Mouse (Mus musculus): ENCODE measurements around the gene Cttn. TPM values are rescaled to one million over a fixed set of nuclear protein-coding genes. Genes with fewer than 3 reads are reported as not detected.

Gene Cttn
- total RNA-seq, 2 experiments from 2014 or later: 105 to 109 TPM

DNA sequence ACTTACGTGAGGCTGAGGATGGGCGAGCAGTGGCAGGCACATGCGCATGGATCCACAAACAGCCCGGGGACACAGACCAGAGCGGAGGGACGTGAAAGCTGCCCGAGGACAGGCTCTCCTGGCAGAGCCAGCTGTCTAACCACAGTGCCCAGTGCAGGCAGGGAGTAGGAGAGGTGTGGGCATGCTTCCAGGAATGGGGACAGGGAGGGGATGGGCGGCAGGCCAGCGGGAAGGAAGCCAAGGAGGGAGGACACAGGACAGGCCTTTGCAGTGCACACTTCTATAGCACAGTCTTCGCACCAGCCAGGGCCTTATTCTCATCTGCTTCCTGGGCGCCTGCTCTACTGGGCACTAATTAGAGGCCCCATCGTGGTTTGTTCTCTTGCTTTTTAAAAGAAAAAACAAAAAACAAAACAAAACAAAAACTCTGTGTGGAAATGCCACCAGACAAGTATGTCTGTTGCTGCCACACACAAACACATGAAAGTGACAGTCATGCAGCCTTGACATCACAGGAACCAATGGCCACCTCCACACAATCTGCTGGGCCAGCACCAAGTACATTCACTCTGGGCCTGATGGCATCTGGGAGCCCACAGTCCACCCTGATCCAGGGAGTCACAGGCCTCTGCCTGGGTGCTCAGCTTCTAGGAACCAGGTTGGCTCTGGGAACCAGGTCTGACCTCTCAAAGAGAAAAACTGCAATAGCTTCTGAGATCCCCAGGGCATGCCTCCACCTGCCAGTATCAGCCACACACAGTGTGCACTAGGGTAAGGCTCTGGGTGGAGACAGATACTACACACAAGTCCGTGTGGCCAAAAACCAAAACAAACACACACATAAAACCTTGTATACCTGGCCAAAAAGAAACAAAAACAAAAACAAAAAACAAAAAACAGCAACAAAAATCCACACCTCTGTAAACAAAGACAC lies 20.9 kb downstream of the Cttn start:
- DNase-seq: peak; percentile 99

DNA sequence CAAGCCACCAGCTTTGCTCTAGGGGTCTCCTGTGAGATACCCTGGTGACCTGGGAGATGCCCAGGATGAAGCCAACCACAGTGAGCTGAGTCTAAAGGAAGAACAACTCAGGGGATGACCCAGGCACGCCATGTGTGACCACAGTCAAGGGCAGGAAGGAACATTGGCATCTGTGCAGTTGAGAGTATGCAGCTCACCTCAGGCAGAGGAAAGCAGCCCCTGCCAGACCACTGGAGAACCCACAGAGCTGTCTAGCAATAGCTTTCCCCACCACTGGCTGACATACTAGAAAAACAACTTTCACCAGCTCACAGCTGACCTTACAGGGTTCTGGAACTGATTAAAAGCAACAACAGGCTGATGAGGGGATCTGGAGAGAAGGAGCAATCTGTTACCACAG lies 22.6 kb downstream of the Cttn start:
- DNase-seq: no peak

DNA sequence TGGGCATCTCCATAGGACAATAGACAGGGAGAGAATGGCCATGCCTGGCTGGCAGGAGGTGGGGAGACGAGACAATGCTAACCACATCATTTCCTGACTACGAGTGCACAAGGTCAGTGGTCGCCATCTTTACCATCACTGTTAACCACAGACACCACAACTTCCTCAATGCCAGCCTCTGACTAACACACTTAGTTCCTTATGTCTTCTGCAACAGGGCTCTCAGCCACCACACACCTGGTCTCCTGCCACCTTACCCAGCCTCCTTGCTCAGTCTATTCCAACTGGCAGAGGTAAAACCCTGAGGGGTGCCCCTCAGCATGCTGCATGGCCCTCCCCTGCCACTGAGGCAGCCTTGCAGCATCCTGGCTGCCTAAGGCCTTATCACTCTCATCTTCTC lies 23.7 kb downstream of the Cttn start:
- DNase-seq: no peak

GRCm38 (mm10) chr7:144444788-144445187 lies 26.0 kb downstream of the Cttn start:
- no peak for DNase-seq

DNA sequence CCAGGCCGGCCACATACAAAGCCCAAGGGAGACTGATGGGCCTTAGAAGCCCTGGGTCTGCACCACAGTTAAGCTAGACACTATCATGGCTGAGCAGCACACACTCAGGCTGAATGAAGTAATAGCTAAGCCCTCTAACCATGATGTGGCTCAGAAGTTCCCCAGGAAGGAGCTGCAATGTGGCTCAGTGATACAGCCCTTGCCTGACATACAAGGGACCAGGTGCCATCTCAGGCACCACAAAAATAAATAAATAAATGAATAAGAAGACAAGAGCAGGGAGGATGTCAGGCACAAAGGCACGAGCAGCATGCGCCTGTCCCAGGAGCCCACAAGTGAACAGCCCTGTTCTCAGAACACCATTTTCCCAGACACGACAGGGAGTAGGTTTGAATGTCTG lies 28.8 kb downstream of the Cttn start:
- no peak for DNase-seq

DNA sequence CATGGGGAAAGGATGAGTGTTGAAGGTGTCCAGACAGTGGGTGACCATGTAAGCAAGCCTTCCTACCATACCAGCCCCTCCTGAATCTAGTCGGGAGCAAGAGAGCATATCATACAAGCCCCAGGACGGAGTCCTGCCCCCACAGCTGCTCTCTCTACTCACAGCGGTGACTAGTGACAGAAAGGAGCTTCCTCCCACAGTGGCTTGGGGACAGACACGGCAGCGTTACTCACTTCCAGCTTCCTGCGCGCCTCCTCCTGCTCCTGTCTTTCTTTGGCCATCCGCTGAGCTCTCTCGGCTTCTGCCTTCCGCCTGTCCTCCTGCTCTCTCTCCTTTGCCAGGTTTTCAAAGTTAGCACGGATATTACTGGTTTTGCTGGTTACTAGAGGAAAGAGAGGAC lies 29.3 kb downstream of the Cttn start:
- DNase-seq: no peak

GRCm38 (mm10) chr7:144438811-144439210 lies 32.0 kb downstream of the Cttn start:
- no peak for DNase-seq

DNA sequence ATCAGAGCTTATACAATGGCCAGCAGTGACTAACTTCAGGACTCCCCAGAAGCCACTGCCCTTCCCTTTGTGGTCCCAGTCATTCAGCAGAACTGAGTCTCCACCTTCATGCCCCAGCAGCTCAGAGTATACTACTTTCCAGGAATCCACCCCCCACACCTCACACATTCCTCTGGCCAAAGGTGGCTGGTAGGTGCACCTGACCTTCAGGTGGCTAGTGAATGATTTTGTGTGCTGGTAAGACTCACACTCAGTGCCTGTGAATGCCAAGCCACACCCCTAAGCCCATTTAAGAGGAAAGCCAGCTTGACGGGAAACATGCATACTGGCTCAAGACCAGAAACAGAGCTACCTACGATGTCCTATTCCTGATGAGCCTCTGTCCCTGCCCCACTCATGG lies 37.9 kb downstream of the Cttn start:
- DNase-seq: no peak

- DNase-seq: no peak
Observed at GRCm38 (mm10) chr7:144427460-144427859, 43.3 kb downstream of the Cttn start.

DNA sequence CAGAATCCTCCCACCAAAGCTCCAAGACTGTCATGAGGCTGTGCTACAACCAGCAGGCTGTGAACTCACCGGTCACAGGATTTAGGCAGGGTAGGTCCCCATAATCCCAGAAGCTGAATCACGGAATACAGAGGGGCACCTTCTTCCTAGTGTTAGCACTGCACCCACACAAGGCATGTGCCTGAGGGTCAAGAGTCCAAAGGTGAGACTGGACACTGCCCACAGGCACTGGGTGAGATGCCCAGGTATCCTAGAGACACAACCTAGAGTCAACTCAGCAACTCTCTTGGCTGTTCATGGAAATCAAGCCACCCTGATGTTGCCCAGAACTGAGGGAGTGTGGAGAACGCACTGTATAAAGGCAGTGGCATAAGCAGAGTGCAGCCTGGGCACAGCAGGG lies 44.2 kb downstream of the Cttn start:
- DNase-seq: no peak

DNA sequence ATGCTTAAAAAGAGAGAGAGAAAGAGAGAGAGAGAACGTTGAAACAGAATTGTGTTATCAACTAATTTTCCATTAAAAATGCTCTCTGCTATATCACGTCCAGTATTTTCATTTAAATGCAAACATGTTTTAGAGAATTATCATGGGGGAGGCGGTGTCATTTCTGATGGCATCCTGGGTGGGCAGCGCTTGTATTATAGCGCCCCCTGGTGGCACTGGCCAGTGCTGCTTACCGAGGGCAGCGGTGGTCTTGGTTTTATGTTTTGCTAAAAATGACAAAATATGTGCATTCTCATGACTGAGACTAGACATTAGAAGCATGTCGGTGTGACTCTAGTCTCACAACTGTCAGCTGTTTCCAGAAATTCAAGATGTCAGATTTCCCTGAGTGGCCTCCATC lies 44.9 kb downstream of the Cttn start:
- DNase-seq: peak; percentile 84

DNA sequence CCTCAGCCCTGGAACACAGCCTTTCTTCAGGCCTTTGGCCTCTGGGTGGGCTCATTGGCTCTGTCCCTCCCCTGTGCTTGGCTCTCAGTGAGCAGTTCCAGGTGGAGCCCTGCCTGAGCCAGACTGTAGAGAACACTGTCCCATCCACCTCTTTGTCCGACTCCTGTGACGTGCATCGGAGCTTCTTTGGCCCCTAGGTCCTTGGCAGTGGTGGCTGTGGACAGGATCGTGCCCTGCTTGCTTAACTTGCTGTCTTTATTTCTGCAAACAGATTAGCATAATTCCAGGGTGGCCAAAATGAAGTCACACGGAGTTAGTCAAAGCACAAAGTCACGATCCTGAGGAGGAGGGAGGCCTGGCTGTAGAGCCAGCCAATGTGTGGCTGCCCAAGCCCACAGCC lies 49.3 kb downstream of the Cttn start:
- no peak for DNase-seq

DNA sequence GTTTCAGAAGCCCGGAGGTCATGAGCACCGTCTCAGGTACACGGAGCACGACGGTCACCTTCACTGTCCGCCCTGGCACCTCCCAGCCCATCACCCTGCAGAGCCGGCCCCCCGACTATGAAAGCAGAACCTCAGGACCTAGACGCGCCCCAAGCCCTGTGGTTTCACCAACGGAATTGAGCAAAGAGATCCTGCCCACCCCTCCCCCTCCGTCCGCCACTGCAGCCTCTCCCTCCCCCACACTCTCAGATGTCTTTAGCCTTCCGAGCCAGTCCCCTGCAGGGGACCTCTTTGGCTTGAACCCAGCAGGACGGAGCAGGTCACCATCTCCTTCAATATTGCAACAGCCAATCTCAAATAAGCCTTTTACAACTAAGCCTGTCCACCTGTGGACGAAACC lies 50.3 kb downstream of the Cttn start:
- DNase-seq: no peak

- peak; percentile 79 for DNase-seq
Observed at GRCm38 (mm10) chr7:144417644-144418343, 53.0 kb downstream of the Cttn start.

DNA sequence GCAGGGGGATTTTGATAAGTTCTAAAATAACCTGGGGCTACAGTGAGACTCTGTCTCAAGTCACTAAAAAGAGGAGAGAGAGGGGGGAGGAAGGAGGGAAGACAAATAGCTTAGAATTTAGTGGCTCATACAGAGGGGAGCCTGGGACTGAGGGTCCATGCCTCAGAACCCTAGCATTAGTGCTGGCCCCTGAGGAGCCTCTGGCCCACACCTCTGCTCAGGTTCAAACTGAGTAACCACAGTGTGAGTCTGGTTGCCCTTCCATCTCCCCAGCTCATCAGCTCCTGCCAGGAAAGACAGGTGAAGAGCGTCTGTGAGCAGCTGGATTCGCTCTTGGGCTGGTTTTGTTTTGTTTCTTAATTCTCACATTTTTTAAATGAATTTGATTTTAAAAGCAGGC lies 53.6 kb downstream of the Cttn start:
- no peak for DNase-seq

GRCm38 (mm10) chr7:144415795-144416194 lies 55.0 kb downstream of the Cttn start:
- DNase-seq: peak; percentile 39

DNA sequence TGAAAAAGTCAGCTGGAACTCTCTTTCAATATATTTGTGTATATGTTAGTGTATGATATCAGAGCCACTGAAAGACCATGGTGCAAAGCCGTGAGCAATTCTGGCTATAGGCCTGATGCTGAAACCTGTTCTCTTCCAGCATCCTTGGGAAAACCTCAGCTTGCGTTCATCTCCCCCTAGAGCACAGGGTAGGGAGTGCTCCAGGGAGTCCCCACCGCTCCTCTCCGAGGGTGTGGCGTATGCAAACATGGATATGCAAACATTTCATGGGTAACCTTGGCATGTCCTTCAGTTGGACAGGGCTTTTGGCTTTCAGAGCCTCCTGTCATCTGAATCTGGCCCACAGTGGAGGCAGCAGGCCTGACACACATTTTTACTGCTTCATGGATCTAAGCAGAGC lies 56.2 kb downstream of the Cttn start:
- no peak for DNase-seq

DNA sequence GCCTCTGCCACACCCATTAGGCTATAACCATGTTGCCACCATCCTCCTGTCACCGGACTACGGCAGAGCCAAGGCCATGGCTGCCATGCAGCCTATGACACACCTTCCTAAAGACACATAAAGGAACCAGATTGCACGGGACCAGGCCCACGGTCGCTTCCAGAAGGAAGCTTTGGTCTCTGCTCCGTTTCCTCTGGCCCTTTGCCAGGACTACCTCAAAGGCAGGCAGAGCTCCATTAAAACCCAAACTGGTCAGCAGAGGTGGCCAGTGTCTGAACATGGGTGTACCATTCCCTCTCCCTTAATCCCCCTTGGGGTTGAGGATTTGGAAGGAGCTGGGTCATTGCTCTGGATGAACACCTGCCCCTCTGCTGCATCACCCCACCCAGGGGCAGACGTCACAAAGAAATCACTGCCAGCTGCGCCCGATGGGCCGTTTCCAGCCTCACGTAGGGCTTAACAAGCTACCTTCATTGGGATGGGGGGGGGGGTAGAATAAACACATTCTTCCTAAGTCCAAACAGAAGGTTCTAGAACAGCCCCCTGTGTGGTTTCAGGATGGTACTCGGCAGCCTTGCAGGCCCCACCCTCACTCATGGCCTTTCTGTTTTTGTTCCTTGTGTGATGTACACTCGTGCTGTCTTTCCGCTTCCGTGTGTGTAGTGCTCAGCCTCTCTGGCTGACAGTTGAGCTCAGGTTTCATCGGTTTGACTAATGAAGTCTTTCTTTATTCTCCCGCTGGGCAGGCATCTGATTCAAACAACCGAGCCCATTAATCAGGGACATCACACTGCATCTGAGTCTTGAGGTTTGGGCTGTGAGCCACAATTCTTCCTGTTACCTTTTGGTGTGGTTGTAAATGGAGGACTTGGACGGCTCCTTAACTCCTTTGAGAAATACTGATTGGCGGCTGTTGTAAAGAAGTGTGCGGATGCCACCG lies 58.6 kb downstream of the Cttn start:
- DNase-seq: no peak

DNA sequence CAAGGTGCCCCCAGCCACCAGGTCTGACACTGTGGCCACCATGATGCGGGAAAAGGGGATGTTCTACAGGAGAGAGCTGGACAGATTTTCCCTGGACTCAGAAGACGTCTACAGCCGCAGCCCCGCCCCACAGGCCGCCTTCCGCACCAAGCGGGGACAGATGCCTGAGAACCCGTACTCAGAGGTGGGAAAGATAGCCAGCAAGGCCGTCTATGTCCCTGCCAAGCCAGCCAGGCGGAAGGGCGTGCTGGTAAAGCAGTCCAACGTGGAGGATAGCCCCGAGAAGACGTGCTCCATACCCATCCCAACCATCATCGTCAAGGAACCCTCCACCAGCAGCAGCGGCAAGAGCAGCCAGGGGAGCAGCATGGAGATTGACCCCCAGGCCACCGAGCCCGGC lies 61.1 kb downstream of the Cttn start:
- DNase-seq: no peak

DNA sequence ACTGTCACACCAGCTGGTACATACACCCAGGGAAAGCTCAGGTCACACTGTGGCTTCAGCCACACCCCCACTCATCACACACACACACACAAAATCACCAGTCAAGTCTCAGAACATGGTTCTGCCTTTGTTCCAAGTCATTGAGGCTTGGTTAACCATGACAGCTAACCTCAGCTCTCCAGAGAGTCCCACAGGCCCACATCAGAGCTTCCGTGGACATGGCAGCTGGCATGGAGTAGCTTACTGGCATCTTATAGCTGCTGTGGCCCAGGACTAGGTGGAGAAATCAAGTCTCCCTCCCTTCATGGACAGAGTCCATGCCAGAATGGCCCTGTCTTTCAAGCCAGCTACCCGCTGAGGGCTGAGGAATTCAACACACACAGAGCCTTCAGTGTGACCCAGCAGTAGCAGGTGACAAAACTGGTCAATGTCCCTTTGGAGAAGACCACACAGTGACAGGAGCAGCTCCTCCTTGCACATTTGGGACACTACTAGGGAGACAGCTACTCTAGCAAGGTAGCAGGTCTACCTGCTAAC lies 62.3 kb downstream of the Cttn start:
- DNase-seq: no peak

DNA sequence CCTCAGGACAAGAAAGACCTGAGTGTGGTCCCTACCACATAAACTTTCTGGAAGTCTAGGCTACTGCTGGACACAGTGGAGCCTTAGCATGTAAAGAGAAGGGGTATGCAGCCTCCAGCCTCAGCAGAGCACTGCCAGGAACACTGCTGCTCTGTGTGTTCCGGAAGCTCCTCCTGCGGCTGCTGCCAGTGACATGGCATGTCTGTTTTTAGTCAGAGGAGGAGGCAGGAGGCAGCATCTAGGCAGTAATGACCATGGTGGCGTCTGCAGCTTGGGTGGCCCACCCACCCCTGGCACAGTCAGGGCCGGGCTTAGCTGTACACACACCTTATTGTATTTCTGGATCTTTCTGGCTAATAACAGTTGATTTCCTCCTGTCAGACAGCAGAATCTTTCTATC lies 63.1 kb downstream of the Cttn start:
- DNase-seq: no peak

- no peak for DNase-seq
Observed at GRCm38 (mm10) chr7:144402492-144402891, 68.3 kb downstream of the Cttn start.

Measured in adrenal gland, postnatal 10 days (tissue).